Mouse (Mus musculus) activated CD4-positive, CD25-positive, alpha-beta regulatory T cell, adult 4 months (primary cell): ENCODE measurements around the gene Rapgef4. TPM values are rescaled to one million over a fixed set of nuclear protein-coding genes. Genes with fewer than 3 reads are reported as not detected.

Experiments
- ATAC-seq: one replicate; pipeline ENCODE4 v1.8.0; 2017
- polyA plus RNA-seq, 2 experiments: library from polyadenylated mRNA; unstranded; fragments of 100-300 nt; shearing (Covaris generic); gene quantifications; one replicate each; pipeline ENCODE4 v1.2.1; 2017

Gene Rapgef4
- polyA plus RNA-seq, 2 experiments from 2014 or later, result 5.4 to 5.5 TPM

- ATAC-seq, result no peak
Measured at GRCm38 (mm10) chr2:72285888-72286661, 305.0 kb downstream of the Rapgef4 start.

DNA sequence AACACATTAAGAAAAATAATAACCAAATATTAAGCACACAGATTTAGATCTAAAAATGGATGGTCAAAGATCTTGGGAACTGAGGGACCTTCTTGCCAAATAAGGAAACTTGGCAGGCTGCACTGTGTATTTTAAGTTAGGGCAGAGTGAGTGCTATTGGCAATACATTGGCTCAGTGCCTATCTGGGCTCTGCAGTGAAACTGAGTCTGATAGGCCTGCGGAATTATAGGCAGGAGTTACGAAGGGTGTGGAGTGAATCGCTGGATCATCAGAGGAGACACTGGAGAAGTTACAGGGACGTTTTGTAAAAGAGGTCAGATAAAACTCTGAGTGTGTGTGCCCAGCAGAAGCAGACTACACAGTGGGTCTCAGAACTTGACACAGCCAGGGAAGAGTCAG lies 306.1 kb downstream of the Rapgef4 start:
- ATAC-seq, result no peak

- ATAC-seq, result no peak
Measured at GRCm38 (mm10) chr2:72288932-72289534, 308.0 kb downstream of the Rapgef4 start.

DNA sequence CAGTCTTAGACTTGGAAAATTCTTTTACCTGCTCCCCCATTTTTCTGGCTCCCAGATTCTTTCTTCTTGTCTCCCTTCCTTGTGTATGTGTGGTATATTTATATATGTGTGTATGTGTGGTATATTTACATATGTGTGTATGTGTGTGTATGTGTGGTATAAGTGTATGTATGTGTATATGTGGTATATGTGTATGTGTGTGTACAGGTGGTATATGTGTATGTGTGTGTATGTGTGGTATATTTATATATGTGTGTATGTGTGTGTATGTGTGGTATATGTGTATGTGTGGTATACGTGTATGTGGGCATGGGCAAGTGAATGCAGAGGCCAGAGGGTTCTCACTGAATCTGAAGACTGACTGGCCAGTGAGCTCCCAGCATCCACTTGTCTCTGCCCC lies 310.1 kb downstream of the Rapgef4 start:
- ATAC-seq, result no peak

GRCm38 (mm10) chr2:72292573-72292972 lies 311.5 kb downstream of the Rapgef4 start:
- no peak for ATAC-seq

GRCm38 (mm10) chr2:72294994-72295393 lies 314.0 kb downstream of the Rapgef4 start:
- no peak for ATAC-seq

DNA sequence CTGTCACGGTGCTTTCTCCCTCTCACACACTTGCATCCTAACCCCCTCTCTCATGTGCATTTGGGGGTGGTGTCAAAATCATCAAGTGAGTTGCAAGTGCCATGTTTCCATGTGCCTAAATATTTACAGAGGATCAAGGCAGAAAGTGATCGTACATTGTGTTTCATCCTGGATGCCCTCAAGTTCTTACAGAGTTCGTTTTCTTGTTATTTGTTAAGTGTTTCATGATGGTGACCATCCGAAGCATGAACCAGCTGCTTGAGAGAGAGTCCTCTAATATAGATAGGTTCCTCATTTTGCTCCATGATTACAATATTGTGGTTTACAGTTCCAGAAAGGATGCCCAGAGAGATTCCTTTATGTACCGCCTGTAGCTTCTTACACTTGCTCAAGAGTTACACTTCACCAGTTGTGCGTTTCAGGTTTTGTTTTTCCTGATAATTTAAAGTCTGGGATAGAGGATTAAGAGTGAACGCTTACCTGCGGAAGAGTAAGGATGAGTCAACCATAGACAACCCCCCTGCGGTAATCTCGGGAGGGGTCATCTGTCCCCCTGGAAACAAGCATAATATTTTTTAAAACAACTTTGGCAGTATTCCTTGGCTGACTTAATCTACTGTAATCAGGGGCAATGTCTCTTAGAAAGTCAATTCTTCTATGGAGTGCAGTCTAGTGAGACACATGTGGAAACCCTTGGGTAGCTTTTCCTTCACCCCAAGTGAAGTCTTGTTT lies 316.1 kb downstream of the Rapgef4 start:
- ATAC-seq, result no peak

- ATAC-seq, result no peak
Measured at GRCm38 (mm10) chr2:72297716-72298082, 316.7 kb downstream of the Rapgef4 start.

DNA sequence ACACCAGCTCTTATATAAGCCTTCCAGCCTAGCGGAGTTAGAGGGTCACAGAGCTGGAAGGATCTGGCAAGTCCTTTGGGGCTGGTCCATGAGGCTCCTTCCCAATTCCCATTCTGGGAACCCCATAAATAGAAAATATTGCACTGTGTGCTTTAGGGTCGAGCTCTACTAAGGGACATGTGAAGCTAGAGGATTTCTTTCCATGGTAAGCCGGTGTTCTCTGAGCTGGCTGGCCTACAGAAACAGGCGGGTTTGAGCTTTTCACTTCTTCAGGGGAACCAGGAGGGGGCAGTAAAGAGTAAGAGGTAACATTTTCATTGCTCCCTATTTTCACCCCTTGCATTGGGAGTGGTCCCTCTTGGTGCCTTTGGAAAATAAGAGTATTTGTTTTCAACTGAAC lies 317.4 kb downstream of the Rapgef4 start:
- ATAC-seq, result no peak

DNA sequence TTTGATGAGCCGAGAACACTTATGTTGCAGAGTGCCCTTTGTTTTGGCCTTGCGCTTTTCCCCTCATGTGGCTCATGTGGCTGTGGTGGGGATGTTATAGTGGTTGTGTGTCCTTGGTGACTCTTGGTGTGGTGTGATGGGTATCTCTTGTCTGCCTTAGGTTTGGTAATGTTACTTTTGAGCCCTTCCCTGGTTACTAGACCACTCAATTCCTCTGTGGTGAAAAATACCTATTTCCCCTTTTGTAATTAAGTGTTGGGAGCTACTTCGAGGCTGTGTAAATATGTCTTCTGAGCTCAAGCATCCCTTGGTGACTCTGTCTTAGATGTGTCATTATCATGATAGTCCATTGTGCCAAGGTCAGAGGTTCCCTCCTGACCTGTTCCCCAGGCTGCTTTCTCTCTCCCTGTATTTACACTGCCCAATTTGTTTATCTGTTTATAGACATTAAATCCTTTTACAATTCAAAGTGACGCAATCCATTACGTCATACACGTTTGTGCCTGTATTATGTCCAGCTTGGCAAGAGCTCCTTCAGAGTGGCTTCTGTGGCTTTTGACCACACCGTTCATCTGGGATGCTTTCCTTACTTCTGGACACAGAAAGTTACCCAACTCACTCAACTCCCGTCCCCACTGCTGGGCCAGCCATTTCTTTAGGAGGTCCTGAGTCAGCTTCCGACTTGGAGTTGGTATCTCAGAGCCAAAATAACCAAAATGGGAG lies 320.3 kb downstream of the Rapgef4 start:
- ATAC-seq, result no peak

DNA sequence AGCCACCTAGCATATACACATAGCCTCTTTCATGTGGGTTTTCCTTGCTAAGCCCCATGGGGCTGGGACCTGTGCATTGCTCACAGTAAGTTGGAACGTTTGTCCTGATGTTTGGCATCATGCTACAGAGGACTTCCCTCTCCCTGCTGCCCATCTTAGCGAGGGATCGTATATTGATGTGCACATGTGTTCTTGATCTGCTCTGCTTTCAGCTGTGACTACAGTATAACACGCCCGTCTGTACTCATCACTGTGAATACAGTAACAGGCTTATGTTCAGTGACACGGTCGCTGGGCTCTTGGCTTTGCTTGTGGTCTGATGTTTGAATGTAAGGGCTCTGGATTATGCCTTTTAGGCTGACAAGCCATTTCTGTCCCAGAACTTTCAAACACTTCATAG lies 324.7 kb downstream of the Rapgef4 start:
- no peak for ATAC-seq

Other genes with a start within 250 kb of the Rapgef4 start
- 10 to 100 TPM; 43.6 to 60.4 TPM for gene Itga6, start 235.6 kb upstream of the Rapgef4 start, polyA plus RNA-seq
- 10 to 100 TPM; 27.8 to 41.8 TPM for gene Pdk1, start 108.0 kb upstream of the Rapgef4 start, polyA plus RNA-seq